Mouse (Mus musculus) hematopoietic stem cell, adult 5-6 weeks (primary cell): ENCODE data around the gene Srpk1. TPM values are rescaled to one million over a fixed set of nuclear protein-coding genes. Genes with fewer than 3 reads are reported as not detected.

Experiments used
- total RNA-seq: library from RNA; stranded (forward); fragments of 172-1452, 232-1000 nt; gene quantifications from 2 replicates; pipeline ENCODE4 v1.2.3, GENCODE M21; 2017

The Srpk1 gene
- total RNA-seq, 1 experiment from 2014 or later = 123 TPM

Other genes with a start within 250 kb of the Srpk1 start
- gene Fkbp5, start 105.2 kb downstream of the Srpk1 start, total RNA-seq = 46.6 and 47.5 TPM in 2 replicates
- not detected in 2 replicates for gene Armc12, start 91.9 kb downstream of the Srpk1 start, total RNA-seq
- not detected in 2 replicates for gene Clpsl2, start 73.3 kb downstream of the Srpk1 start, total RNA-seq
- not detected in 2 replicates for gene Clps, start 61.9 kb downstream of the Srpk1 start, total RNA-seq
- gene Lhfpl5, start 47.1 kb downstream of the Srpk1 start, total RNA-seq = 0.13 TPM in 1 of 2 replicates, not detected in the other
- gene Slc26a8, start 67.5 kb upstream of the Srpk1 start, total RNA-seq = 0.81 TPM in 1 of 2 replicates, not detected in the other
- 79.5 and 163 TPM in 2 replicates for gene Mapk14, start 68.6 kb upstream of the Srpk1 start, total RNA-seq
- 3.9 and 5.7 TPM in 2 replicates for gene AC170998.1, start 103.4 kb upstream of the Srpk1 start, total RNA-seq
- gene Mapk13, start 146.6 kb upstream of the Srpk1 start, total RNA-seq = 5.6 and 9.4 TPM in 2 replicates
- gene Brpf3, start 178.4 kb upstream of the Srpk1 start, total RNA-seq = 7.5 and 13.2 TPM in 2 replicates
- gene Pnpla1, start 235.7 kb upstream of the Srpk1 start, total RNA-seq = 0.13 and 0.25 TPM in 2 replicates